Mouse (Mus musculus) ES-E14 (cell line): ENCODE measurements around the gene Traf4.

Source experiments
- CHD2 ChIP-seq: IDR thresholded peaks from 2 replicates; pipeline ENCODE4 v1.6.1; 2014; ENCODE audit warnings: mild to moderate bottlenecking, low read depth, low read length, inconsistent platforms
- HCFC1 ChIP-seq: IDR thresholded peaks from 2 replicates; pipeline ENCODE4 v1.6.1; 2012; ENCODE audit warnings: low read length, inconsistent platforms, borderline replicate concordance; ENCODE audit not compliant: insufficient read depth
- MAFK ChIP-seq: IDR thresholded peaks from 2 replicates; pipeline ENCODE4 v1.6.1; 2014; ENCODE audit warnings: mild to moderate bottlenecking, low read depth, low read length, inconsistent platforms; ENCODE audit not compliant: insufficient read depth
- ZC3H11A ChIP-seq: IDR thresholded peaks from 2 replicates; pipeline ENCODE4 v1.6.1; 2012; ENCODE audit warnings: low read depth, mild to moderate bottlenecking, inconsistent platforms, low read length, borderline replicate concordance

DNA sequence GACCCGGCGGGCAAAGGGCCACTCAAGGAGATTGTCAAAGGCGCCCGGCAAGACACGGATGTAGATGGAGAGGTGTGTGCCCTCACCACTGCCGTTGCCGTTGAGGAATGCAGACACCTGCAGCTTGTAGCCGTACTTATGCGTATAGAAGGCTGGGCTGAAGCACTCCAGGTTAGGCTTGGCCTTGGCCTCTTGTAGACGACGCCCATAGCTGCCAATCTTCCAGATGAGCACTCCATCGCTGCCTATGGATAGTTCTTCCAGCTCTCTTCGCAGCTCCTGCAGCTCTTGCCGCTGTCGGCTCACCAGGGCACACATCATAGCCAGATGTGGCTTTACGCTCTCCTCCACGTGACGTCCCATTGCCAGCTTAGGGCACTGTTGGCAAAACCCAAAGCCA lies 5.2 kb downstream of the Traf4 start:
- TF ChIP-seq MAFK, result no peak
- no peak for TF ChIP-seq HCFC1
- TF ChIP-seq CHD2, result no peak
- no peak for TF ChIP-seq ZC3H11A
